Mouse (Mus musculus): ENCODE results near the gene Prph2.

Gene Prph2

DNA sequence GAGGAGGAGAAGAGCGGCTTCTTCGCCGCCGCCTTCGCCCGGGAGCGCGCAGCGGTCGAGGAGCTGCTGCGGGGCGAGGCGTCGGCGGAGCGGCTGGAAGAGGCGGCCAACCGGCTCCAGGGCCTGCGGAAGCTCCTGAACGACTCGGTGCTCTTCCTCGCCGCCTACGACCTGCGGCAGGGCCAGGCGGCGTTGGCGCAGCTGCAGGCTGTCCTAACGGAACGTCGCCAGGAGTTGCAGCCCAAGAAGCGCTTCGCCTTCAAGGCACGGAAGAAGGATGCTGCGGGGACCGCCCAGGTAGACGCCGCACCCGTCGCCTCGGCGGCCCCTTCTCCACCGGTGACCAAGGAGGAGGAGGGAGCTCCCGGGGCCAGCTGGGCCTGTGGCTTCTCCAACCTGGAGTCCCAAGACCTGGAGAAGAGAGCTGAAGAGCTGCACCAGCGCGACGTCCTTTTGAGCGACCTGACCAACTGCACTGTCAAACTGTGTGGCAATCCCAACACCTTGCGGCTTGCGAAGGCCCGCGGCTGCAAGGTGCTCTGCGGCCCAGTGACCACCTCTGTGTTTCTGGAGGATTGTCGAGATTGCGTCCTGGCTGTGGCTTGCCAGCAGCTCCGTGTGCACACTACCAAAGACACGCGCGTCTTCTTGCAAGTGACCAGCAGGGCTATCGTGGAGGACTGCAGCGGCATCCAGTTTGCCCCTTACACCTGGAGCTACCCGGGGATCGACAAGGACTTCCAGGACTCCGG lies 19.2 kb upstream of the Prph2 start:
- CTCF ChIA-PET, result interaction anchor here (0.6 kb wide), 5 partner anchors 32 to 1446 kb away, joined by 3 to 6 read pairs (median 4); no protein-coding TSS in a partner anchor

DNA sequence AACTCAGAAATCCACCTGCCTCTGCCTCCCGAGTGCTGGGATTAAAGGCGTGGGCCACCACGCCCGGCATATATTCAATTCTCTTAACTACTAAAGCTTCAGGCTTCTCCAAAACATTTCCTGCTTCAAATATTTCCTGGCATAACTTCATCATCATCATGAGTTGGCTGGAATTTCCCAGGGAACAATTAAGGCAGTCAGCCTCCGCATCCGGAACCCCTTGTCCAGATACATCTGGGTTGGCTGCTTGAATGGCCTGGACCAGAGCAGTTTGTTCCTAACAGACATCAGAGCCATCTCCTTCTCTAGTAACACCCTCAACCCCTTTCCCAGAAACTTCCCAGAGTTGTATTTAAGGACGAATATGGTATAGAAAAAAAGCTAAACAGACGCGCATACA lies 14.8 kb upstream of the Prph2 start:
- CTCF ChIA-PET, result no interaction called here

DNA sequence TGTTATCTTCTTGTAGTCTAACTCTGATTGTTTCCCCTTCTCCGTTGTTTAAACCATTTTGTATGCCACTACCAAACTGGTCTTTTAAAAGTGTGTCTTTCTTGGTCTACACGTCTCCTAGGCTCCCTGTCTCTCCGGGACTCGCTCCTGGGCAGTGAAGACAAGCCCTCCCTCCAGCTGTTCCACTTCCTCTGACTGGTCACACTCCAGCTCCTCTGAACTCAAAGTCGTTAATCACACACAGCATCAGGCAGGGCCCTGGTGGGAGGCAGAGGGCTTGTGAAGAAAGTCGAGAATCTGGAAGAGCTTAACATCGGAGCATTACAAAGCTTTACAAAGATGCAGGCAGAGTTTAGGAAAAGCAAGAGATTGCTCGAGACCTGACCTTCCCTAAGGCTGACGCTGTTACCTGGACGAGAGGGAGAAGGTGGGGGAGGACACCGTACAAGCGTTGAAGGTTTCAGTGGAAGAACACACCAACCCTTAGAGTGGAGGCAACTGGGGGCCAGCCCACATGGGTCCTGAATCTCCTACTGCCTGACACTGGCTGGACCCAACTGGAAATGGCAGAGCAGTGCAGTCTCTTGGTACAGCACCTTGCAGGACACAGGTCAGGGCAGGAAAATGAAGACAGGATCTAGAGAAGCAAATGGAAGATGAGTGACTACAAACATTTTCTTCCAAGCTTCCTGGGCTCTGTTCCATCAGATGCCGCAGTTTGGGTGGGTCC lies 12.9 kb upstream of the Prph2 start:
- CTCF ChIA-PET, result no interaction called here

DNA sequence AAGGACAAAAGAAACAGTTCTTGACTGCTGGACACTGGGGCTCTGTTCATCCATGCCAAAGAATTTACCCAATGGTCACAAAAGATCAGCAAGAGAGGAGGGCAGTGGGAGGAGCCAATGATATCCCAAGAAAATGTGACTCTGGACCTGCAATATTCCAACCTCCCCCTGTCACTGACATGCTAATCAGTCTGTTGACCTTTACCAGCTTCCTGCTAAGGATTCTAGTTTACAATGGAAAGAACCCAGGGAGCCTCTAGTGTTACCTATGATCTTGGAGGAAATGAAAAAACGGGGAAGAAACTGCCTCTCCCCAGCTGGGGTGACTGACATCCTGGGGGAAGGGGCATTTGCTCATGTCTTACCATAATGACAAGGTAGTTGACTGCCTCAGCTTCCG lies 9.3 kb upstream of the Prph2 start:
- CTCF ChIA-PET, result no interaction called here

GRCm38 (mm10) chr17:46903876-46904490 lies 6.3 kb upstream of the Prph2 start:
- CTCF ChIA-PET, result interaction anchor here (0.7 kb wide), 1 partner anchor 28 kb away, joined by 3 read pairs; no protein-coding TSS in a partner anchor

GRCm38 (mm10) chr17:46912331-46912730 lies 2.1 kb downstream of the Prph2 start:
- CTCF ChIA-PET, result interaction anchor here (0.5 kb wide), 1 partner anchor 144 kb away, joined by 4 read pairs; no protein-coding TSS in a partner anchor

GRCm38 (mm10) chr17:46915129-46915528 lies 4.9 kb downstream of the Prph2 start:
- CTCF ChIA-PET, result no interaction called here

GRCm38 (mm10) chr17:46918951-46919350 lies 8.7 kb downstream of the Prph2 start:
- CTCF ChIA-PET, result no interaction called here

DNA sequence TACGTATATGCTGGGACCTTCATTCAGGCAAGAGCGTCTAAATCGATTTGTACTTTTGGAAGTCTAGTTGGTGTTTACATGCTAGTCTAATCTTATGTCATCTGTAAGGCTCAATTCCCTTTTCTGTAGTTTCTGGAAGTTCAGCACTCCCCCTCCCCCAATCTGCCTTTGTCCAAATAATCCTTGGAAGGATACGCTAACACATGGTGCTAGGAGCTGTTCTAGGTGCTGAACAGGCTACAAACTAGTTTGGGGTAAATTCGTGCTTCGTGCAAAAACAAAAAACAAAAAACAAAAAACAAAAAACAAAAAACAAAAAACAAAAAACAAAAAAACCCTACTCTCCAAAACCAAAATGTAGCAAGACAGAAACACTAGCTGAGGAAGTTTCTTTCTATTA lies 10.6 kb downstream of the Prph2 start:
- CTCF ChIA-PET, result no interaction called here

- CTCF ChIA-PET, result interaction anchor here (0.6 kb wide), 1 partner anchor 10 kb away, joined by 3 read pairs; no protein-coding TSS in a partner anchor
Measured at GRCm38 (mm10) chr17:46926192-46926591, 15.9 kb downstream of the Prph2 start.

DNA sequence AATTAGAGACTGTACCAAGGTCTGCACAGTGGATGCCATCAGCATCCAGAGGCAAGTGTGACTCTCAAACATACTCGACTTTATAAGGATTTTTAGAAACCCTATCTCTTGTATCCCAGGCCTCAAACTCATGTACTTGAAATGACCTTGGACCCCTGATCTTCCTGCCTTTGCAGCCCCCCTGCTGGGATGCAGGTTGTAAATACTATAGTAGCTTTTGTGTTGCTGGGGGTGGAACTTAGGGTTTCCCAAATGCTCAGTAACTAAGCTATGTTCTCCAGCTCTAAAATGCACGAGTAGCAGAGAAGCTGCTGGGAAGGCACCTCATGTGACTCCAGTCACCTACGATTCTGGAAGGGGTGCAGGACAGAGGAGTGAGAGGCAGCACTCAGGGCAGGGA lies 16.7 kb downstream of the Prph2 start:
- CTCF ChIA-PET, result no interaction called here

DNA sequence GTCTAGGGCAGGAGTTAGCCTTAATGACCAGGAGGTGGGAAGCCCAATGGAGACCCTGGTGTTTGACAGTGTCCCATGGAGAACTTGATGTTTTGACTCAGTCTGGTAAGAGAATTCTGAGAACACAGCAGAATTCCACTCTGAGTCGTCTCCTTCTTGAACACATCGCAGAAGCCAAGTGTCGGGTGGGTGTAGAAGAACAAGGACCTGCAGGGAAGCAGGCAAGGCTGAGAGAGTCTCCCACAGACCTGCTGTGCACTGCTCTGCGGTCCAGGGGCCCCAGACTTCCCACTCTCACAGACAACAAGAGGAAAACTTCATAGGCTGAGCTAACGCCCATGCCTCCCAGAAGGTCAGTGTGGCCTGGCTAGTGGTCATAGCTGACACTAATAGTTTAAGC lies 17.5 kb downstream of the Prph2 start:
- CTCF ChIA-PET, result no interaction called here

- CTCF ChIA-PET, result no interaction called here
Measured at GRCm38 (mm10) chr17:46929277-46929676, 19.0 kb downstream of the Prph2 start.

DNA sequence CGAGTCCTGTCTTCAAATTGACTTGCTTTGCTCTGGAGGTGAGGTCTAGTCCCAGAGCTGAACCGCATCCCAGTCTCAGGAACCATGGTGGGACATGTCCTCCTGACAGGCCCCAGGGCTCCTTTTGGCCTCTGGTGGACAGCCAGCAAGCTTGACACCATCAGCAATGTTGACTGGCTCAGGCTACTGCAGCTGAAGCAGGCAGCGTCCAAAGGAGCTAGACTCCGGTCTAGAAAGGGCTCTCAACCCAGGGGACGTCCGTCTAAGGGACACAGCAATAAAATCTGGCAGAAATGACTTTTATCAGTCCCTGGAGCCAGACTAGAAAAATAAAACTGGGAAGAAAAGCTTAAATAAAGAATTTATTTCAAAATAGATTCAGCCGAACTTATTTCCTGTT lies 19.6 kb downstream of the Prph2 start:
- CTCF ChIA-PET, result no interaction called here

GRCm38 (mm10) chr17:46932961-46933360 lies 22.7 kb downstream of the Prph2 start:
- CTCF ChIA-PET, result no interaction called here

DNA sequence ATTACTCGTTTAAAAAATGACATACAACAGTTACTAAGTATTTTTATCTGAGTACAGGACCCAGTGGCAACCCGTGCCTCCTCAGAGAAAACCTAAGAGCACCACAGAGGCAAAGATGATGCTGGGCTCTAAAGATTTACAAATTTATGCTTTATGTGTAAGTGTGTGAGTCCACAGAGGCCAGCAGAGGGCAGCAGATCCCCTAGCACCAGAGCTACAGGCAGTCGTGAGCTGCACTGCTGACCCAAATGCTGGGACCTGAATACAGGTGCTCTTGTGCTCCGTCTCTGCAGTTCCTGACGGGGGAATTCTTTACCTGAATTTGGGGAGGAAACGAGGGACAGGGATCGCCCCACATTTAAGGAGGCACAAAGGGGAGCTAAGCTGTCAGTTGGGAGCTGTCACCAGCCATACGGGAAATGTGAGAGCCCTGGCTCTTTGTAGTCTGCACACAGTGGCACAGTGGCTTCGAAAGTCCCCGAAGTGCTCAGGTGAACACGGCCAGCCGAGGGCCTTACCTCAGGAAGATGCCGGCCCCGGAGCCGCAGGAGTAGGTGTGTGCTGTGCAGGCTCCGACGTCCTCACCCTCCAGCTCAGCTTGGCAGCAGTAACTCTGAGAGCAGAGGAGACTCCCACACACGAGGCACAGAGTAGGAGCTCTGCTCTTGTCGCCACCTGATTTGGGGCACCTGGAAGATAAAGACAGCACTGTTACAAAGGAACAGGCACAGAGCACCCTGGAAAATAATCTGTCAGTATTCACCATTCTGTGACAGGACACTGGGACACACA lies 23.5 kb downstream of the Prph2 start:
- CTCF ChIA-PET, result no interaction called here

DNA sequence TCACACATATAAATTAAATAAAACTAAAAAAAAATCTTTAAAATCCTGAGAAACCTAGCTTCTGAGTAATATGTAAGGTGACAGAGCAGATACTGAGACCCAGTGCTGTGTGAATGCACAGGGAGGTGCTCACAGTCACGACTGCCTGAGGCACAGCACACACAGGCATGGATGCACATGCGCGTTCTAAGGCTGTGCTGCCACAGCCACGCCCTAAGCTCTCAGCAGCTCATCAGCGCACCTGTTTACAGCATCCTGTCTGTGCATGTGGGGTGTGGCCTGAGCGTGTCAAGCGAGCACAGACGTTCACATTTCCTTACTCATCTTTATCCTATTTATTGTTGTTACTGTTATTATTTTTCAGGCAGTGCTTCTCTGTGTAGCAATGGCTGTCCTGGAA lies 30.2 kb downstream of the Prph2 start:
- CTCF ChIA-PET, result no interaction called here

DNA sequence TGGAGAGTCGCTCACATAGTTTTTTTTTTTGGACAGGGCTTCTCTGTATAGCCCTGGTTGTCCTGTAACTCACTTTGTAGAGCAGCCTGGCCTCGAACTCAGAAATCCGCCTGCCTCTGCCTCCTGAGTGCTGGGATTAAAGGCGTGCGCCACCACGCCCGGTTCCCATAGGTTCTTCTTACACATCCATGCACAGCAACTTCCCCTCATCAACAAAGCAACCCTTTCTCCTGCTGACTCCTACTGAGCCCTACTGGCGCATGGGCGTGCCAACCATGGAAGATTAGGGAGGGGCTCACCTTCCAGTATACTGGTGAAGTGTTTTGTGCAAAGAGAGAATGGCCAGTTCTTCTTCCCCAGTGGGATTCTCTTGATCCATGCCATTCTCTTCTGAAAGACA lies 32.2 kb downstream of the Prph2 start:
- CTCF ChIA-PET, result no interaction called here

GRCm38 (mm10) chr17:46946276-46946675 lies 36.0 kb downstream of the Prph2 start:
- CTCF ChIA-PET, result no interaction called here

- CTCF ChIA-PET, result interaction anchor here (0.6 kb wide), 1 partner anchor 17 kb away, joined by 3 read pairs; no protein-coding TSS in a partner anchor
Measured at GRCm38 (mm10) chr17:46958045-46958444, 47.8 kb downstream of the Prph2 start.

DNA sequence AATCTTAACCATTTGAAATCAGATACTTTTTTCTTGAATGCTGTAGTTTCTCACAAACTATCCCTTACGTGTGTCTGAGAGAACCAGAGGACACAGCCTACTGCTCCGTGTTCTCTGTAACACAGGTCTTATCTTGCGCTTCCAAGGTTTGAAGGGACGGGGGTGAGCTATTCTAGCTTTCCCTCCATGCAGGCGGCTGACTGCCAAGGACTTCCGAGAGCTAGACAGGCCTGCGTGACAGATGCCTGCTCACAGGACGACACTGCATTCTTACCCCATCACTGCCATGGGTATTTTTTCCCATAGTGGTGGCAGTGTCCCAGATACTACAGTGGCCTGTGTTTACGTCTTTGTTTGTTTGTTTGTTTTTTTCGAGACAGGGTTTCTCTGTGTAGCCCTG lies 50.0 kb downstream of the Prph2 start:
- CTCF ChIA-PET, result no interaction called here

DNA sequence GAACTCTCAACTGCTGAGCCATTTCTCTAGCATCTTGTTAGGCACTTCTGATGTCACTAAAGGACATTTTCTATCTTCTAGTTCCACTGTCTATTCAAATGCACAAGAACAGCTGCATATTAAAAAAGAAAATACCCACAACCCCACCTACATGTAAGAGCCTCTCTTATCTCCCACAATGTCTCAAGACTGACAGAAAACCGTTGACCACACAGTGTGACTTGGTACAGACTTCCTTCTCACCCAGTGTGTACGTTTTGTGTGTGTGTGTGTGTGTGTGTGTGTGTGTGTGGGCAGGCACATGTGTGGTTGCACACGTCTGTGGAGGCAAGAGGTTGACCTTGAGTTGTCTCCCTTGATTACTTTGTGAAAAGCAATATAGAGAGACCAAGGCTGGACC lies 51.9 kb downstream of the Prph2 start:
- CTCF ChIA-PET, result no interaction called here
